Comparison of ENCODE assay signal across 22 mouse cellular contexts in genomic region chr15:97793386-97794153, GRCm38 (mm10). TPM values are rescaled to one million over a fixed set of nuclear protein-coding genes. Genes with fewer than 3 reads are reported as not detected.
DNase-seq lines count a peak whose midpoint lies in the region; TF ChIP-seq lines count a peak whose summit lies in the region.
"Had no signal": no experiment of that assay in that cellular context is flagged by ENCODE, and none has a peak within 500 bp of the region (broad histone marks: within the 10 kb centered on the region; RNA-seq: fewer than 3 reads in every experiment).

No protein-coding gene starts in this region.

- no peaks in the 10 kb centered on the region for H3K27me3 ChIP-seq in MEL (ENCODE audit: control insufficient read depth in 1 of 2, insufficient read depth in 2 of 2, low read length in 2 of 2)
- H3K27me3 ChIP-seq: CH12.LX; embryonic facial prominence, embryonic 13.5 days; embryonic facial prominence, embryonic 15.5 days; forebrain, embryonic 12.5 days had no signal

- H3K4me1 ChIP-seq in MEL (ENCODE audit: control insufficient read depth in 1 of 2, insufficient read depth in 2 of 2, low read length in 2 of 2): peaks cover 2 to 11% of the 10 kb centered on the region in 2 experiments; a peak in 2 of 4 replicates

- no peaks in the 10 kb centered on the region for H3K79me2 ChIP-seq in MEL (ENCODE audit: control insufficient read depth, insufficient read depth, low read length, poor library complexity)

- TF ChIP-seq POLR2A in MEL (IDR thresholded peaks at IDR 0.05; ENCODE audit: control insufficient read depth in 1 of 2, insufficient read depth in 1 of 2, low read depth in 1 of 2, low read length in 2 of 2, poor library complexity in 1 of 2): no peak

- no peak for TF ChIP-seq RAD21 in MEL (IDR thresholded peaks at IDR 0.05; ENCODE audit: low read depth, low read length)

- no peak overlapping the region for H3K4me3 ChIP-seq in layer of hippocampus, adult 2 months
- no peak overlapping the region for H3K4me3 ChIP-seq in MEL (ENCODE audit: control insufficient read depth in 1 of 2, insufficient read depth in 1 of 2, low read depth in 2 of 2, low read length in 2 of 2)
- H3K4me3 ChIP-seq: embryonic facial prominence, embryonic 13.5 days; embryonic facial prominence, embryonic 15.5 days; erythroblast, embryonic 14.5 days; forebrain, embryonic 10.5 days; forebrain, embryonic 12.5 days had no signal

- H3K36me3 ChIP-seq in MEL (ENCODE audit: control insufficient read depth in 1 of 2, insufficient read depth in 2 of 2, low read length in 2 of 2): peaks cover 9 to 41% of the 10 kb centered on the region in 2 experiments

- peak overlapping the region; percentile 43 for H3K27ac ChIP-seq in layer of hippocampus, adult 2 months
- H3K27ac ChIP-seq in MEL (ENCODE audit: control insufficient read depth, low read depth, low read length): no peak overlapping the region
- H3K27ac ChIP-seq: embryonic facial prominence, embryonic 13.5 days; embryonic facial prominence, embryonic 15.5 days; forebrain, embryonic 10.5 days; forebrain, embryonic 12.5 days had no signal

- H3K9ac ChIP-seq in MEL (ENCODE audit: control insufficient read depth, low read depth, low read length, poor library complexity, severe bottlenecking): no peak overlapping the region
- H3K9ac ChIP-seq: embryonic facial prominence, embryonic 13.5 days; embryonic facial prominence, embryonic 15.5 days had no signal

- peak; percentile 4 for DNase-seq in adrenal gland, postnatal 14 days
- no peak for DNase-seq in adrenal gland, postnatal 10 days
- DNase-seq in cerebellum, adult 9-11 months: peak; percentile 16
- DNase-seq in cerebellum, postnatal 4 days (ENCODE audit: low spot score in 2 of 2): no peak
- no peak for DNase-seq in layer of hippocampus, adult 2 months (ENCODE audit: low spot score in 2 of 2)
- no peak for DNase-seq in layer of hippocampus, adult 8-10 months (ENCODE audit: low spot score in 2 of 2)
- DNase-seq in MEL (ENCODE audit: low read depth, low spot score): peak; percentile 48
- DNase-seq in gastrocnemius, postnatal 25 days: no peak
- DNase-seq: adrenal gland, adult 2 months; adrenal gland, postnatal 25 days; cerebellum, adult 11 months; cerebellum, adult 2 months; cerebellum, adult 9-10 months; cerebellum, postnatal 14 days; embryo, embryonic 11 days had no signal

- no peak for TF ChIP-seq CTCF in layer of hippocampus, adult 2 months (conservative IDR thresholded peaks at IDR 0.05)
- TF ChIP-seq CTCF in MEL (IDR thresholded peaks at IDR 0.05 in 2 of 3, conservative IDR thresholded peaks at IDR 0.05 in 1 of 3; ENCODE audit: control insufficient read depth in 1 of 3, insufficient read depth in 1 of 3, low read depth in 2 of 3, low read length in 3 of 3, poor library complexity in 1 of 3, severe bottlenecking in 1 of 3): no peak

- H3K9me3 ChIP-seq in MEL (replicated peaks; ENCODE audit: insufficient read depth, low read length): no peaks in the 10 kb centered on the region
- H3K9me3 ChIP-seq: embryonic facial prominence, embryonic 13.5 days; embryonic facial prominence, embryonic 15.5 days; forebrain, embryonic 10.5 days; forebrain, embryonic 12.5 days; G1E had no signal

- TF ChIP-seq EP300 in MEL (IDR thresholded peaks at IDR 0.05; ENCODE audit: low read depth in 1 of 2, low read length in 2 of 2): no peak

TF ChIP-seq in MEL, 35 proteins besides CTCF, POLR2A, EP300 and RAD21:
- 0 out of 2 replicates have a peak, but pooled peaks have one; percentile 31 for TF ChIP-seq ZMIZ1 (IDR thresholded peaks at IDR 0.05; ENCODE audit: low read depth, low read length)
- no peak for TF ChIP-seq MEF2A (IDR thresholded peaks at IDR 0.05; ENCODE audit: extremely low read depth, insufficient replicate concordance, low read depth, low read length, poor library complexity, severe bottlenecking)
TF ChIP-seq in MEL: peak in this region for 1.

RNA-seq across cellular contexts. Expression of gene Slc48a1, which starts 15.2 kb away (rescaled TPM):
- 68.8 and 76.9 TPM in 2 replicates for total RNA-seq in adrenal gland, postnatal 14 days (2021)
- total RNA-seq in adrenal gland, postnatal 10 days (2021): 10 to 100 TPM; 66.1 to 78.6 TPM
- 100 to 1,000 TPM; 133 to 135 TPM for total RNA-seq in layer of hippocampus, adult 2 months (2021)
- 100 to 1,000 TPM; 131 to 151 (median 146) TPM for total RNA-seq in layer of hippocampus, adult 8-10 months (2022)
- 116 and 136 TPM in 2 replicates for total RNA-seq in MEL (2012; rRNA removed)
- 100 to 1,000 TPM in 1 of 2 experiments, not detected in 1; 299 TPM for polyA plus RNA-seq in MEL (2012; ENCODE audit: insufficient read depth in 1 of 2, insufficient read length in 2 of 2, low read depth in 1 of 2, low replicate concordance in 2 of 2, missing spikeins in 1 of 2)
- total RNA-seq in gastrocnemius, postnatal 25 days (2021): 10 to 100 TPM; 44.7 to 47.2 TPM

RNA-seq across cellular contexts. Expression of gene Rapgef3, which starts 25.8 kb away (rescaled TPM):
- total RNA-seq in adrenal gland, postnatal 14 days (2021): 22.2 and 24.9 TPM in 2 replicates
- total RNA-seq in adrenal gland, postnatal 10 days (2021): 10 to 100 TPM; 22.1 to 24.2 TPM
- 10 to 100 TPM; 45.5 to 46.8 TPM for total RNA-seq in layer of hippocampus, adult 2 months (2021)
- 10 to 100 TPM; 52.2 to 70.6 (median 55.7) TPM for total RNA-seq in layer of hippocampus, adult 8-10 months (2022)
- total RNA-seq in MEL (2012; rRNA removed): 4.0 and 7.4 TPM in 2 replicates
- 1 to 10 TPM in 1 of 2 experiments, not detected in 1; 6.6 TPM for polyA plus RNA-seq in MEL (2012; ENCODE audit: insufficient read depth in 1 of 2, insufficient read length in 2 of 2, low read depth in 1 of 2, low replicate concordance in 2 of 2, missing spikeins in 1 of 2)
- total RNA-seq in gastrocnemius, postnatal 25 days (2021): 1 to 10 TPM; 3.7 to 8.1 TPM
- polyA plus RNA-seq: erythroblast, embryonic 14.5 days had no signal

RNA-seq across cellular contexts. Expression of gene Hdac7, which starts 50.7 kb away (rescaled TPM):
- 60.1 and 75.8 TPM in 2 replicates for total RNA-seq in adrenal gland, postnatal 14 days (2021)
- total RNA-seq in adrenal gland, postnatal 10 days (2021): 10 to 100 TPM; 50.4 to 76.7 TPM
- total RNA-seq in layer of hippocampus, adult 2 months (2021): 10 to 100 TPM; 23.8 to 28.5 TPM
- 10 to 100 TPM; 28.0 to 41.5 (median 34.1) TPM for total RNA-seq in layer of hippocampus, adult 8-10 months (2022)
- total RNA-seq in MEL (2012; rRNA removed): 100 and 102 TPM in 2 replicates
- 100 to 1,000 TPM in 1 of 2 experiments, not detected in 1; 389 TPM for polyA plus RNA-seq in MEL (2012; ENCODE audit: insufficient read depth in 1 of 2, insufficient read length in 2 of 2, low read depth in 1 of 2, low replicate concordance in 2 of 2, missing spikeins in 1 of 2)
- 10 to 100 TPM; 11.9 to 15.0 TPM for total RNA-seq in gastrocnemius, postnatal 25 days (2021)

Comparison
In these comparisons a context has a peak if more than half of its experiments do, and no peak if none do; other contexts are left out.
1. DNase-seq: peak in adrenal gland, postnatal 14 days (single experiment), cerebellum, adult 9-11 months (single experiment) and MEL (single experiment); none in adrenal gland, postnatal 10 days (single experiment), cerebellum, postnatal 4 days (0 of 2), layer of hippocampus, adult 2 months (0 of 2), layer of hippocampus, adult 8-10 months (0 of 2) and gastrocnemius, postnatal 25 days (single experiment).